In genomic region chr3:141483665-141484431, GRCm38 (mm10) we compare ENCODE assay signal across 26 mouse cellular contexts. TPM values are rescaled to one million over a fixed set of nuclear protein-coding genes. Genes with fewer than 3 reads are reported as not detected.
DNase-seq lines count a peak whose midpoint lies in the region; ATAC-seq and TF ChIP-seq lines count a peak whose summit lies in the region.
"Had no signal": no experiment of that assay in that cellular context is flagged by ENCODE, and none has a peak within 500 bp of the region (broad histone marks: within the 10 kb centered on the region; RNA-seq: fewer than 3 reads in every experiment).

No protein-coding gene starts in this region.

- no peak overlapping the region for H3K4me3 ChIP-seq in heart, embryonic 12.5 days
- no peak overlapping the region for H3K4me3 ChIP-seq in kidney, embryonic 15.5 days (replicated peaks)
- no peak overlapping the region for H3K4me3 ChIP-seq in lung, embryonic 16.5 days (ENCODE audit: low read length)
- H3K4me3 ChIP-seq in hindbrain, postnatal 0 days (ENCODE audit: low read length) = no peak overlapping the region
- H3K4me3 ChIP-seq: embryonic facial prominence, embryonic 13.5 days; forebrain, embryonic 13.5 days; hindbrain, embryonic 12.5 days; limb, embryonic 10.5 days; limb, embryonic 15.5 days; liver, embryonic 13.5 days; midbrain, embryonic 15.5 days; neural tube, embryonic 15.5 days; stomach, embryonic 15.5 days had no signal

- no peak overlapping the region for H3K9ac ChIP-seq in heart, embryonic 12.5 days
- no peak overlapping the region for H3K9ac ChIP-seq in kidney, embryonic 15.5 days
- no peak overlapping the region for H3K9ac ChIP-seq in lung, embryonic 16.5 days (ENCODE audit: low read length)
- H3K9ac ChIP-seq in hindbrain, postnatal 0 days (replicated peaks; ENCODE audit: low read length) = no peak overlapping the region
- H3K9ac ChIP-seq: embryonic facial prominence, embryonic 13.5 days; forebrain, embryonic 13.5 days; hindbrain, embryonic 12.5 days; limb, embryonic 15.5 days; liver, embryonic 13.5 days; midbrain, embryonic 15.5 days; neural tube, embryonic 15.5 days; stomach, embryonic 15.5 days had no signal

- peaks cover 6% of the 10 kb centered on the region for H3K4me1 ChIP-seq in heart, embryonic 12.5 days (replicated peaks)
- H3K4me1 ChIP-seq in kidney, embryonic 15.5 days = peaks cover 21% of the 10 kb centered on the region
- H3K4me1 ChIP-seq in lung, embryonic 16.5 days (replicated peaks; ENCODE audit: control insufficient read depth, insufficient read depth, low read length) = peaks cover 12% of the 10 kb centered on the region; the same call in 1 of the 2 replicates
- H3K4me1 ChIP-seq in hindbrain, postnatal 0 days (ENCODE audit: insufficient read depth, low read length) = no peaks in the 10 kb centered on the region
- H3K4me1 ChIP-seq: embryonic facial prominence, embryonic 13.5 days; forebrain, embryonic 13.5 days; hindbrain, embryonic 12.5 days; limb, embryonic 15.5 days; liver, embryonic 13.5 days; midbrain, embryonic 15.5 days; neural tube, embryonic 15.5 days; stomach, embryonic 15.5 days had no signal

- no peaks in the 10 kb centered on the region for H3K27me3 ChIP-seq in heart, embryonic 12.5 days (replicated peaks)
- no peaks in the 10 kb centered on the region for H3K27me3 ChIP-seq in kidney, embryonic 15.5 days
- H3K27me3 ChIP-seq in lung, embryonic 16.5 days (ENCODE audit: control insufficient read depth, insufficient read depth, low read depth, low read length) = no peaks in the 10 kb centered on the region
- no peaks in the 10 kb centered on the region for H3K27me3 ChIP-seq in hindbrain, postnatal 0 days (ENCODE audit: insufficient read depth, low read length)
- H3K27me3 ChIP-seq: embryonic facial prominence, embryonic 13.5 days; forebrain, embryonic 13.5 days; hindbrain, embryonic 12.5 days; limb, embryonic 15.5 days; liver, embryonic 13.5 days; midbrain, embryonic 15.5 days; neural tube, embryonic 15.5 days; stomach, embryonic 15.5 days had no signal

- intact Hi-C loops in heart, postnatal 14 days (cut with DNase I) = no loop called here

- no peak for DNase-seq in heart, postnatal 14 days
- no peak for DNase-seq in kidney, adult 8-10 months
- DNase-seq in lung, postnatal 25 days (ENCODE audit: low spot score) = no peak
- DNase-seq in hindbrain, postnatal 0 days (ENCODE audit: low spot score) = no peak
- DNase-seq: adrenal gland, postnatal 25 days; cerebellum, adult 11-12 months; cerebellum, adult 9-11 months; embryo, embryonic 11 days; gastrocnemius, postnatal 10 days; kidney, postnatal 14 days; layer of hippocampus, adult 9-11 months; liver, embryonic 13.5 days; lung, adult 18-20 months; right cerebral cortex, postnatal 25 days had no signal

- no peaks in the 10 kb centered on the region for H3K36me3 ChIP-seq in heart, embryonic 12.5 days
- H3K36me3 ChIP-seq in kidney, embryonic 15.5 days = no peaks in the 10 kb centered on the region
- H3K36me3 ChIP-seq in lung, embryonic 16.5 days (ENCODE audit: control insufficient read depth, insufficient read depth, low read length) = no peaks in the 10 kb centered on the region
- H3K36me3 ChIP-seq in hindbrain, postnatal 0 days (ENCODE audit: insufficient read depth, low read length) = no peaks in the 10 kb centered on the region
- H3K36me3 ChIP-seq: embryonic facial prominence, embryonic 13.5 days; hindbrain, embryonic 12.5 days; limb, embryonic 10.5 days; limb, embryonic 15.5 days; liver, embryonic 13.5 days; midbrain, embryonic 15.5 days; neural tube, embryonic 15.5 days; stomach, embryonic 15.5 days had no signal

- H3K4me2 ChIP-seq in heart, embryonic 12.5 days = no peak overlapping the region
- H3K4me2 ChIP-seq in kidney, embryonic 15.5 days = no peak overlapping the region
- no peak overlapping the region for H3K4me2 ChIP-seq in lung, embryonic 16.5 days (ENCODE audit: low read depth, low read length)
- H3K4me2 ChIP-seq in hindbrain, postnatal 0 days (ENCODE audit: low read depth, low read length) = no peak overlapping the region
- H3K4me2 ChIP-seq: embryonic facial prominence, embryonic 13.5 days; forebrain, embryonic 13.5 days; hindbrain, embryonic 12.5 days; limb, embryonic 15.5 days; liver, embryonic 13.5 days; midbrain, embryonic 15.5 days; neural tube, embryonic 15.5 days; stomach, embryonic 15.5 days had no signal

- peak; percentile 67; the same call in 1 of the 2 replicates for ATAC-seq in heart, embryonic 12.5 days (ENCODE audit: insufficient number of reproducible peaks, low FRiP score)
- ATAC-seq in kidney, embryonic 15.5 days (replicated peaks; ENCODE audit: low FRiP score) = peak; percentile 73
- ATAC-seq in lung, embryonic 16.5 days (ENCODE audit: low read depth) = peak; percentile 41
- no peak for ATAC-seq in hindbrain, postnatal 0 days
- ATAC-seq: forebrain, embryonic 13.5 days; midbrain, embryonic 15.5 days had no signal

- 35% methylated on average over 2 of the region's 2 CpGs for WGBS in heart, embryonic 12.5 days
- 20% methylated on average over 2 of the region's 2 CpGs for WGBS in kidney, embryonic 15.5 days
- 10% methylated on average over 2 of the region's 2 CpGs for WGBS in lung, embryonic 16.5 days
- 76% methylated on average over 2 of the region's 2 CpGs for WGBS in hindbrain, postnatal 0 days

- H3K27ac ChIP-seq in heart, embryonic 12.5 days (ENCODE audit: poor library complexity, severe bottlenecking) = no peak overlapping the region
- peak overlapping the region; percentile 84 for H3K27ac ChIP-seq in kidney, embryonic 15.5 days
- no peak overlapping the region for H3K27ac ChIP-seq in lung, embryonic 16.5 days (ENCODE audit: low read length)
- no peak overlapping the region for H3K27ac ChIP-seq in hindbrain, postnatal 0 days
- H3K27ac ChIP-seq: embryonic facial prominence, embryonic 13.5 days; forebrain, embryonic 13.5 days; hindbrain, embryonic 12.5 days; limb, embryonic 10.5 days; limb, embryonic 15.5 days; liver, embryonic 13.5 days; macrophage; midbrain, embryonic 15.5 days; neural tube, embryonic 15.5 days; stomach, embryonic 15.5 days had no signal

- TF ChIP-seq CTCF in hindbrain, postnatal 0 days (IDR thresholded peaks at IDR 0.05; ENCODE audit: low read depth) = no peak

- no peaks in the 10 kb centered on the region for H3K9me3 ChIP-seq in heart, embryonic 12.5 days (replicated peaks)
- no peaks in the 10 kb centered on the region for H3K9me3 ChIP-seq in kidney, embryonic 15.5 days (replicated peaks)
- no peaks in the 10 kb centered on the region for H3K9me3 ChIP-seq in lung, embryonic 16.5 days (ENCODE audit: control insufficient read depth, low read length)
- no peaks in the 10 kb centered on the region for H3K9me3 ChIP-seq in hindbrain, postnatal 0 days (ENCODE audit: low read length)
- H3K9me3 ChIP-seq: embryonic facial prominence, embryonic 13.5 days; forebrain, embryonic 13.5 days; hindbrain, embryonic 12.5 days; limb, embryonic 10.5 days; limb, embryonic 15.5 days; liver, embryonic 13.5 days; midbrain, embryonic 15.5 days; neural tube, embryonic 15.5 days; stomach, embryonic 15.5 days had no signal

RNA-seq across cellular contexts. Expression of gene Unc5c, which starts 18.8 kb away (rescaled TPM):
- polyA plus RNA-seq in heart, embryonic 12.5 days (2016; fragmentation: Nextera tagmentation; extraction: Ambion mirVana) = 5.6 and 7.4 TPM in 2 replicates
- under 1 TPM; 0.32 to 0.91 TPM for total RNA-seq in heart, postnatal 14 days (2021)
- 25.6 and 27.5 TPM in 2 replicates for polyA plus RNA-seq in kidney, embryonic 15.5 days (2015; fragmentation: Nextera tagmentation; extraction: Ambion mirVana)
- 11.7 and 16.6 TPM in 2 replicates for polyA plus RNA-seq in lung, embryonic 16.5 days (2015; fragmentation: Nextera tagmentation; extraction: Ambion mirVana)
- 92.4 and 106 TPM in 2 replicates for total RNA-seq in hindbrain, postnatal 0 days (2014; rRNA removed)
- 29.2 and 29.4 TPM in 2 replicates for polyA plus RNA-seq in hindbrain, postnatal 0 days (2015; fragmentation: Nextera tagmentation; extraction: Ambion mirVana)
- polyA plus RNA-seq: macrophage had no signal
